Mouse (Mus musculus) embryonic facial prominence, embryonic 15.5 days (tissue): ENCODE results near the gene Rhobtb3. TPM values are rescaled to one million over a fixed set of nuclear protein-coding genes. Genes with fewer than 3 reads are reported as not detected.

ENCODE experiments used
- ATAC-seq: fragments of 200-750 bp; cut with Nextera tagmentation; 2 replicates; pipeline ENCODE4 v1.8.0; 2017; ENCODE audit warnings: low read depth, moderate TSS enrichment; ENCODE audit not compliant: insufficient number of reproducible peaks, low FRiP score, low TSS enrichment
- H3K27ac ChIP-seq: fragments of 300-500 bp; sonication (generic); replicated peaks from 2 replicates; pipeline ENCODE4 v1.5.1; 2015; ENCODE audit warnings: mild to moderate bottlenecking, inconsistent platforms
- H3K27me3 ChIP-seq: fragments of 300-500 bp; sonication (generic); 2 replicates; pipeline ENCODE4 v1.6.1; 2015; ENCODE audit warnings: inconsistent platforms
- H3K36me3 ChIP-seq: fragments of 300-500 bp; sonication (generic); 2 replicates; pipeline ENCODE4 v1.6.1; 2015; ENCODE audit warnings: mild to moderate bottlenecking, inconsistent platforms
- H3K4me1 ChIP-seq: fragments of 300-500 bp; sonication (generic); 2 replicates; pipeline ENCODE4 v1.6.1; 2015; ENCODE audit warnings: inconsistent platforms
- H3K4me2 ChIP-seq: fragments of 300-500 bp; sonication (generic); replicated peaks from 2 replicates; pipeline ENCODE4 v1.6.1; 2015; ENCODE audit warnings: mild to moderate bottlenecking, inconsistent platforms
- H3K4me3 ChIP-seq: fragments of 300-500 bp; sonication (generic); replicated peaks from 2 replicates; pipeline ENCODE4 v1.5.1; 2015; ENCODE audit warnings: mild to moderate bottlenecking, inconsistent platforms
- H3K9ac ChIP-seq: fragments of 300-500 bp; sonication (generic); 2 replicates; pipeline ENCODE4 v1.6.1; 2015; ENCODE audit warnings: inconsistent platforms
- H3K9me3 ChIP-seq: fragments of 300-500 bp; sonication (generic); replicated peaks from 2 replicates; pipeline ENCODE4 v1.6.1; 2016; ENCODE audit warnings: inconsistent platforms
- WGBS: fragments of 180-500 bp; shearing (Covaris S2); methylation state at CpG from one replicate; pipeline ENCODE4 v1.1.7; 2015; 5-methylcytosine and 5-hydroxymethylcytosine counted together
- polyA plus RNA-seq: library from polyadenylated mRNA; unstranded; fragments of >200 nt; fragmentation: Nextera tagmentation; extraction: Ambion mirVana; gene quantifications from 2 replicates; pipeline ENCODE4 v1.2.1, GENCODE M21; 2015

The Rhobtb3 gene
- polyA plus RNA-seq, 1 experiment from 2014 or later: 31.1 TPM

- Histone ChIP-seq H3K9me3 (no peaks in the 10 kb centered on the region), H3K4me1 (peaks cover 8% of the 10 kb centered on the region; the same call in 1 of the 2 replicates), H3K4me2 (no peak overlapping the region), H3K27ac (no peak overlapping the region), H3K27me3 (no peaks in the 10 kb centered on the region), H3K36me3 (0 out of 2 replicates have a peak, but pooled peaks cover 13% of the 10 kb centered on the region), H3K9ac (no peak overlapping the region), H3K4me3 (no peak overlapping the region)
- no peak for ATAC-seq
- 90% methylated on average over 2 of the region's 2 CpGs for WGBS
These were observed 98.7 kb downstream of the Rhobtb3 start for GRCm38 (mm10) chr13:75844833-75845518.

DNA sequence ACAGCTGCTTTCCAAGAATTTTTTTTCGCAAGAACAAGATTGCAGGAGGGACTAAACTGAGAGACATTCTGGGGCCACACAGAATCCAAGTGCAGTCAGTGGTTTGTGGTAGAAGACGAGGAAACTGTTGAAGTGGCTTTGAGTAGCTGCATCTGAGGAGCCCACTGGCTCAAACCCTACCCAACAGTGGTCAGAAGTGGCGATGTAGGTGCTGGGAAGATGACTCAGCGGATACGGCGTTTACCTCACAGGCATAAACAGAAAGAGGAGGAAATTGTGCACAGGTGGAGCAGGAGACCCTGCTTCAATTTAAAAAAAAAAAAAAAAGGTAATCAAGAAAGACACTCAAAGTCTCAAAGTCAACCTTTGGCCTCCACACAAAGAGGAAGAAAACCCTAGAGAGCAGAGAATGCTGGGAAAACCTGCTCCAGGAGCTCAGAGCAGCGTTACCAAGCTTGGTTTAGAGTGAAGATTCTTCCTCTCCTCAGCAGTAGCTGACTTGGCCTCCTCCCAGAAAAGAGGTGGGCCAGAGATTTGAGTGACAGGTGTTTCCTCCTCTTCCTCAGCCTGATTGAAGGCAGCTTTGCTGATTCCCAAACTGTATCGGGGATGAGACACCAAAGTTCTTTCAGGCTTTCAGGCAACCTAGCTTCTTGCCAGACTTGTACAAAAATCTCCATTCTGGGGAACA, 99.6 kb downstream of the Rhobtb3 start:
- H3K4me2 ChIP-seq: no peak overlapping the region
- no peak overlapping the region for H3K4me3 ChIP-seq
- WGBS: 76% methylated on average over 8 of the region's 8 CpGs
- no peak for ATAC-seq
- H3K9me3 ChIP-seq: no peaks in the 10 kb centered on the region
- H3K27ac ChIP-seq: no peak overlapping the region
- H3K9ac ChIP-seq: no peak overlapping the region
- H3K4me1 ChIP-seq: peaks cover 12% of the 10 kb centered on the region; the same call in 1 of the 2 replicates
- H3K36me3 ChIP-seq: 0 out of 2 replicates have a peak, but pooled peaks cover 13% of the 10 kb centered on the region
- no peaks in the 10 kb centered on the region for H3K27me3 ChIP-seq

GRCm38 (mm10) chr13:75843331-75843730, 100.4 kb downstream of the Rhobtb3 start:
- peaks cover 12% of the 10 kb centered on the region; the same call in 1 of the 2 replicates for H3K4me1 ChIP-seq
- 94% methylated on average over 5 of the region's 5 CpGs for WGBS
- no peak overlapping the region for H3K4me3 ChIP-seq
- no peaks in the 10 kb centered on the region for H3K27me3 ChIP-seq
- no peak overlapping the region for H3K9ac ChIP-seq
- H3K9me3 ChIP-seq: no peaks in the 10 kb centered on the region
- H3K27ac ChIP-seq: no peak overlapping the region
- ATAC-seq: no peak
- 0 out of 2 replicates have a peak, but pooled peaks cover 11% of the 10 kb centered on the region for H3K36me3 ChIP-seq
- H3K4me2 ChIP-seq: no peak overlapping the region

DNA sequence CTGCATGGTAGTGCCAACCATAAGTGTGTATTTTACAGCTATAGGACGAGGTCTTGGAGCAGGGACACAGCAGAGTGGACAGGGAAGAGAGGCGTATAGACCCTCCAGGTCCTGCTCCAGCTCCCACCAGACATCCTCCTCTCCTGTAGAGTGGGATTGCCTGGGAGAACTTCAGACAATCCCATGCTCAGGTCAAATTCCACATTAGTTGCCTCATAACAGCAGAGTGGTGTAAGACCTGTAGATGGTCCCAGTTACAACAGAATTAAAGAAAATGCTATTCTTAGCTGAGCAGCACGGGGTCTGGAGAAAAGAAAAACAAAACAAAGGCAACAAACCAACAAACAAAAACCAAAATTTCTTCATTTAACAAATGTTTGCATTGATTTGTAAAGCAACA, 101.8 kb downstream of the Rhobtb3 start:
- Histone ChIP-seq H3K4me1 (peaks cover 12% of the 10 kb centered on the region; the same call in 1 of the 2 replicates), H3K27ac (no peak overlapping the region), H3K27me3 (no peaks in the 10 kb centered on the region), H3K4me3 (no peak overlapping the region), H3K9me3 (no peaks in the 10 kb centered on the region), H3K36me3 (no peaks in the 10 kb centered on the region), H3K4me2 (no peak overlapping the region), H3K9ac (no peak overlapping the region)
- ATAC-seq: no peak
- 78% methylated on average over 3 of the region's 3 CpGs for WGBS

DNA sequence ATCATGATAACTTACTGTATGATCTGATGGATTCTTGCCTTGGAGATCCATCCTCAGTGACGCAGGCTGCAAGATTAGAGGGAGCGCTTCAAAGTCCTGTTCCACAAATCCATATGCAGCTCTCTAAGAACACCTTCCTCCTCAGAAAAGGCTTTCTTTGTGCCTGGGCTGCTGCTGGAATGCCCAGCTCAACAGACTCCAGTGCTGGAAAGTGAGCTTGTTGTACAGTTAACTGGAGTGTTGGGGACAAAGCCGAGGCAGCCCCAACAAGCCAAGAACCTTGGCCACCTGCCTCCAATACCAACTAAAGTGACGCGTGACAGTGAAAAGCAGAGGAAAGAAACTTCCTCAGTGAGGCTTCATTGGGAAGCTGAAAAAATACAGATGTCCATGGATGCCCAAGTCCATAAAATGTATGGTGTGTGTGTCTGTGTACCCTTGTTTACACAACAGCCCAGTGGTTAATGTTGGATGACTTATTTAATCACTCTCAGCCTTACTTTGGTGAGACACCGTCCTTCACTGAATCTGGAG, 102.9 kb downstream of the Rhobtb3 start:
- ATAC-seq: no peak
- Histone ChIP-seq H3K27ac (no peak overlapping the region), H3K9ac (no peak overlapping the region), H3K4me3 (peak overlapping the region; percentile 57), H3K9me3 (no peaks in the 10 kb centered on the region), H3K36me3 (no peaks in the 10 kb centered on the region), H3K4me1 (peaks cover 12% of the 10 kb centered on the region; the same call in 1 of the 2 replicates), H3K4me2 (peak overlapping the region; percentile 70), H3K27me3 (no peaks in the 10 kb centered on the region)
- 43% methylated on average over 6 of the region's 6 CpGs for WGBS

DNA sequence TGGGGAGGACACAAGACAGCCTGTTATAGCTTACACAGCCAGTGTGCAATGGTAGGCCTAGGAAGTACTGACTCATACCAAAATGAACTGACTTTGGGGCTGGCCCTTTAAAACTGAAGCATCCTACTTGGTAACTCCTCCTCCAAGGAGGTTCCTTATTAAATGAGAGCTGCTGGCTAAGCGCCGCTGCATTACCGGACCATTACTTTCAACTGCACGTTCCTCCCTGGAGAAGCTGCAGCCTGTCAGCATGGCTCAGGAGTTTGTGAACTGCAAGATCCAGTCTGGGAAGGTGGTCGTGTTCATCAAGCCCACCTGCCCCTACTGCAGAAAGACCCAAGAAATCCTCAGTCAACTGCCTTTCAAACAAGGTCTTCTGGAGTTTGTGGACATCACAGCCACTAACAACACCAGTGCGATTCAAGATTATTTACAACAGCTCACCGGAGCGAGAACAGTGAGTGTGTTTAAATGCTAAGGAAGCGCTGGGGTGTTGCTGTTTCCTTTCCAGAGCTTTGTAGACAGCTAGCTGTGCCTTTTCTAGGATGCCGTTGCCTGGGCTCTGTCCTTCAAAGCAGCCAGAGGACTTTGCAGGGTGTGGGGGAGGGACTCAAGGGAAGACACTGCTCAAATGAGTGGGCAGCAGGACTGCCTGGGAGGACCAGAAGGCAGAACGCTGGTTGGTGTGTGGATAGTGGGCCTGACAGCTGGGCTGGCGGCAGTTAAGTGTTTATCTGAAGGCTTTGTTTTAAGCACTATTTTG, 103.8 kb downstream of the Rhobtb3 start, which contains the start of gene Glrx:
Glrx (plus strand) TSS at position 150 of the 763 bp plus-strand sequence.
- Histone ChIP-seq H3K36me3 (no peaks in the 10 kb centered on the region), H3K27me3 (no peaks in the 10 kb centered on the region), H3K9me3 (no peaks in the 10 kb centered on the region), H3K27ac (peak within 1 kb of the TSS; percentile 78), H3K4me1 (peaks cover 12% of the 10 kb centered on the region; the same call in 1 of the 2 replicates), H3K4me3 (peak within 1 kb of the TSS; percentile 57), H3K4me2 (peak within 1 kb of the TSS; percentile 70), H3K9ac (peak within 1 kb of the TSS; percentile 33)
- under 1% methylated on average over 12 of the region's 12 CpGs for WGBS
- ATAC-seq: peak; percentile 87

GRCm38 (mm10) chr13:75838506-75838905, 105.2 kb downstream of the Rhobtb3 start:
- Histone ChIP-seq H3K36me3 (no peaks in the 10 kb centered on the region), H3K27me3 (no peaks in the 10 kb centered on the region), H3K9ac (no peak overlapping the region), H3K4me3 (no peak overlapping the region), H3K4me1 (peaks cover 12% of the 10 kb centered on the region; the same call in 1 of the 2 replicates), H3K4me2 (no peak overlapping the region), H3K9me3 (no peaks in the 10 kb centered on the region), H3K27ac (no peak overlapping the region)
- ATAC-seq: no peak
- WGBS: 90% methylated on average over 4 of the region's 4 CpGs

DNA sequence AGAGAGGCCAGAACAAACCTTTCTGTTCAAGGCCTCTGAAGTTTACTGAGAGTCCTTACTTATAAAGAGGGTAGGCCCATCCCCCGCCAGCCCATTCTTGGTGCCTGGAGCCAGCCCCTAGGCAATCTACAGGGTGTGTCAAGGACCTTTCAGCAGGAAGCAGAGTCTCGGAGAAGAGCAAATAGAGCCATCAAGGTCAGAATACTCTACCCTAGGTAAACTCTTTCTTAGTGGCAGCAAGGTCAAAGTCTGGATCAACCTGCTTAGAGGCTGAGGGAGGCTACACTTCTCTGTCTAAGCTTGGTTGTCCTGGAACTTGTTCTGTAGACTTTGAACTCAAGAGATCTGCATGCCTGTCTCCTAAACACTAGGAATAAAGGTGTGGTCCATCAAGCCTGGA, 108.3 kb downstream of the Rhobtb3 start:
- Histone ChIP-seq H3K9ac (no peak overlapping the region), H3K4me1 (peaks cover 8% of the 10 kb centered on the region; the same call in 1 of the 2 replicates), H3K4me2 (no peak overlapping the region), H3K9me3 (no peaks in the 10 kb centered on the region), H3K36me3 (no peaks in the 10 kb centered on the region), H3K27me3 (no peaks in the 10 kb centered on the region), H3K4me3 (no peak overlapping the region), H3K27ac (no peak overlapping the region)
- 70% methylated on average over 2 of the region's 2 CpGs for WGBS
- no peak for ATAC-seq

DNA sequence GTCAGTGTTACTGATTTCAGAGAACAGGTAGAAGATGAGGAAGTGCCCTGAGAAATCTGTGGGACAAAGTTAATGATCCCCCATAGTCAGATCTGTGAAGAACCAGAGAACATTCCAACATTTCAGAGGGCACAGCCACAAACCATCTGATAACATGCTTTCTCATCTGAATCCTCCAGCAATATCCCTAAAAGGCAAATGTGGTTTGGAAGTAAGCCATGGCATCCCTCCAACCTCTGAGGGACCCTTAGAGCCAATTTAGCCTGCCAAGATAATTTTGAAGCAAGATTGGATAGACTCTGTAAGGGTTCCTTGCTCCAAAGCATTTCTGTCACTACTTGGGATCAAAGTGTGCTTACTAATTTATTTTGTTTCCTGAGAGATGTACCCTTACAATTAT, 110.2 kb downstream of the Rhobtb3 start:
- Histone ChIP-seq H3K27me3 (no peaks in the 10 kb centered on the region), H3K4me3 (no peak overlapping the region), H3K9me3 (no peaks in the 10 kb centered on the region), H3K36me3 (no peaks in the 10 kb centered on the region), H3K27ac (no peak overlapping the region), H3K4me2 (no peak overlapping the region), H3K4me1 (no peaks in the 10 kb centered on the region), H3K9ac (no peak overlapping the region)
- ATAC-seq: no peak

- Histone ChIP-seq H3K9me3 (no peaks in the 10 kb centered on the region), H3K4me3 (no peak overlapping the region), H3K4me2 (no peak overlapping the region), H3K9ac (no peak overlapping the region), H3K36me3 (no peaks in the 10 kb centered on the region), H3K27ac (no peak overlapping the region), H3K4me1 (no peaks in the 10 kb centered on the region), H3K27me3 (no peaks in the 10 kb centered on the region)
- no peak for ATAC-seq
These were observed 111.0 kb downstream of the Rhobtb3 start for GRCm38 (mm10) chr13:75832697-75833096.

DNA sequence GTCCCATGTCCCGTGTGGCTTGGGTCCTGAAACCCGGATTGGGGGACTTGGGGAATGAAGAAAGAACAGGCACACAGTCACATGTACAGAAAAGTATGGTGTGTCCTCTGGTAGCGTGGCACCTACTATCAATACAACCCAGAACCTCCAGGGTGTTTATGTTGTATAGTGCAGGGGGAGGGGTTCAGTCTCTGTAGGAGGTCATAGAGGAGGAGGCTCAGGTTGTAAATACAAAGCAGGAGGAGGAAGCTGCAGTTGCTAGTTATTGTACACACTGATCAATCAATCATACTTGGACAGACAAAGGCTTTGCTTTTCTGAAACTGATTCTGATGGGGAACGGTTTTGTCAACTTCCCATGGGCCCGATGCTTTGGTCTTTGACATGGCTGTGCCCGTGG, 112.0 kb downstream of the Rhobtb3 start:
- Histone ChIP-seq H3K4me1 (no peaks in the 10 kb centered on the region), H3K36me3 (no peaks in the 10 kb centered on the region), H3K27ac (no peak overlapping the region), H3K9me3 (no peaks in the 10 kb centered on the region), H3K9ac (no peak overlapping the region), H3K27me3 (no peaks in the 10 kb centered on the region), H3K4me2 (no peak overlapping the region), H3K4me3 (no peak overlapping the region)
- WGBS: 83% methylated on average over 6 of the region's 6 CpGs
- ATAC-seq: no peak
